Mouse (Mus musculus) midbrain, embryonic 14.5 days (tissue): ENCODE measurements around the gene Emilin1. TPM values are rescaled to one million over a fixed set of nuclear protein-coding genes. Genes with fewer than 3 reads are reported as not detected.
"Not testable (repeated sequence)": the region's sequence is repeated elsewhere in the genome, so short reads cannot be mapped to it uniquely, and the experiment has no call there.

ENCODE experiments used
- ATAC-seq: fragments of 200-750 bp; cut with Nextera tagmentation; 2 replicates; pipeline ENCODE4 v1.8.0; 2017; ENCODE audit warnings: moderate number of reproducible peaks, moderate library complexity; ENCODE audit not compliant: low FRiP score, low TSS enrichment
- DNase-seq: peaks from one replicate; pipeline ENCODE4 v3.0.0-alpha.2; 2015
- H3K27ac ChIP-seq: fragments of 300-500 bp; sonication (generic); replicated peaks from 2 replicates; pipeline ENCODE4 v1.5.1; 2014; ENCODE audit warnings: mild to moderate bottlenecking, low read depth, low read length, moderate library complexity
- H3K27me3 ChIP-seq: fragments of 300-500 bp; sonication (generic); 2 replicates; pipeline ENCODE4 v1.6.1; 2014; ENCODE audit warnings: low read length, control low read depth, mixed read lengths; ENCODE audit not compliant: control insufficient read depth, insufficient read depth
- H3K36me3 ChIP-seq: fragments of 300-500 bp; sonication (generic); 2 replicates; pipeline ENCODE4 v1.6.1; 2014; ENCODE audit warnings: low read length, control low read depth; ENCODE audit not compliant: control insufficient read depth, insufficient read depth
- H3K4me1 ChIP-seq: fragments of 300-500 bp; sonication (generic); 2 replicates; pipeline ENCODE4 v1.6.1; 2014; ENCODE audit warnings: mild to moderate bottlenecking, antibody characterized with exemption, low read length, control low read depth; ENCODE audit not compliant: control insufficient read depth, insufficient read depth
- H3K4me2 ChIP-seq: fragments of 300-500 bp; sonication (generic); 2 replicates; pipeline ENCODE4 v1.6.1; 2014; ENCODE audit warnings: mild to moderate bottlenecking, low read length, moderate library complexity
- H3K4me3 ChIP-seq: fragments of 300-500 bp; sonication (generic); replicated peaks from 2 replicates; pipeline ENCODE4 v1.5.1; 2014; ENCODE audit warnings: low read depth, low read length
- H3K9ac ChIP-seq: fragments of 300-500 bp; sonication (generic); replicated peaks from 2 replicates; pipeline ENCODE4 v1.6.1; 2014; ENCODE audit warnings: mild to moderate bottlenecking, low read length, moderate library complexity
- H3K9me3 ChIP-seq: fragments of 300-500 bp; sonication (generic); 2 replicates; pipeline ENCODE4 v1.6.1; 2016; ENCODE audit warnings: low read length, control low read depth, mixed read lengths; ENCODE audit not compliant: control insufficient read depth
- WGBS: fragments of 180-500 bp; shearing (Covaris S2); extraction: QIAGEN DNeasy Blood & Tissue Kit; methylation state at CpG from one replicate; pipeline ENCODE4 v1.1.7; 2014; 5-methylcytosine and 5-hydroxymethylcytosine counted together
- polyA plus RNA-seq: library from polyadenylated mRNA; unstranded; fragments of >200 nt; fragmentation: Nextera tagmentation; extraction: Ambion mirVana; gene quantifications from 2 replicates; pipeline ENCODE4 v1.2.1, GENCODE M21; 2014

The Emilin1 gene
- polyA plus RNA-seq, 1 experiment from 2014 or later: 11.2 TPM

GRCm38 (mm10) chr5:30872574-30872973, 40.6 kb upstream of the Emilin1 start:
- 94% methylated on average over 9 of the region's 9 CpGs for WGBS
- Histone ChIP-seq H3K4me1 (peaks cover 7% of the 10 kb centered on the region), H3K27ac (no peak overlapping the region), H3K4me3 (no peak overlapping the region), H3K36me3 (peaks cover 67% of the 10 kb centered on the region), H3K9ac (no peak overlapping the region), H3K27me3 (no peaks in the 10 kb centered on the region), H3K4me2 (no peak overlapping the region), H3K9me3 (no peaks in the 10 kb centered on the region)
- ATAC-seq: no peak
- DNase-seq: no peak

GRCm38 (mm10) chr5:30874365-30874764, 38.8 kb upstream of the Emilin1 start:
- DNase-seq (no peak), ATAC-seq (no peak)
- Histone ChIP-seq H3K4me3 (no peak overlapping the region), H3K4me1 (peaks cover 7% of the 10 kb centered on the region), H3K27ac (no peak overlapping the region), H3K9ac (no peak overlapping the region), H3K36me3 (peaks cover 74% of the 10 kb centered on the region), H3K4me2 (no peak overlapping the region), H3K27me3 (no peaks in the 10 kb centered on the region), H3K9me3 (no peaks in the 10 kb centered on the region)
- 93% methylated on average over 7 of the region's 7 CpGs for WGBS

GRCm38 (mm10) chr5:30878616-30879015, 34.6 kb upstream of the Emilin1 start:
- H3K27me3 ChIP-seq: no peaks in the 10 kb centered on the region
- H3K27ac ChIP-seq: no peak overlapping the region
- H3K9me3 ChIP-seq: no peaks in the 10 kb centered on the region
- WGBS: 74% methylated on average over 6 of the region's 6 CpGs
- no peak overlapping the region for H3K4me3 ChIP-seq
- no peak for ATAC-seq
- H3K4me2 ChIP-seq: no peak overlapping the region
- DNase-seq: no peak
- H3K9ac ChIP-seq: no peak overlapping the region
- H3K36me3 ChIP-seq: peaks cover 47% of the 10 kb centered on the region
- no peaks in the 10 kb centered on the region for H3K4me1 ChIP-seq

GRCm38 (mm10) chr5:30879347-30879943, 33.8 kb upstream of the Emilin1 start:
- Histone ChIP-seq H3K27ac (no peak overlapping the region), H3K36me3 (peaks cover 39% of the 10 kb centered on the region), H3K9me3 (no peaks in the 10 kb centered on the region), H3K4me2 (no peak overlapping the region), H3K27me3 (no peaks in the 10 kb centered on the region), H3K4me3 (no peak overlapping the region), H3K9ac (no peak overlapping the region), H3K4me1 (no peaks in the 10 kb centered on the region)
- ATAC-seq (no peak), DNase-seq (no peak)
- 83% methylated on average over 5 of the region's 5 CpGs for WGBS

DNA sequence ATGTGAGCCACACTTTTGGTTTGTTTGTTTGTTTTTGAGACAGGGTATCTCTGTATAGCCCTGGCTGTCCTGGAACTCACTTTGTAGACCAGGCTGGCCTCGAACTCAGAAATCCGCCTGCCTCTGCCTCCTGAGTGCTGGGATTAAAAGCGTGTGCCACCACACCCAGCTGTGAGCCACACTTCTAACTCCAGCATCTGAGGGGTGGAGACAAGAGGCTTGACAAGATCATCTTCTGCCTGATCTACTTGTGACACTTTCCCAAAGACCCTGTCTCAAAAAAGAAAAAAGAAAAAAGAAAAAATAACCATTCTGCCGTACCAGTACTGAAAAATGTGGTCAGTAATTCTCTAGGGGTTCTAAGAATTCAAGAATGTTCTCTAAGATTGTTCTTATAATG, 31.4 kb upstream of the Emilin1 start:
- not testable (repeated sequence) for H3K4me1 ChIP-seq, DNase-seq, H3K4me2 ChIP-seq, H3K9me3 ChIP-seq, H3K9ac ChIP-seq, ATAC-seq, H3K4me3 ChIP-seq, H3K27me3 ChIP-seq, H3K27ac ChIP-seq
- WGBS: 88% methylated on average over 4 of the region's 4 CpGs
- peaks cover 15% of the 10 kb centered on the region for H3K36me3 ChIP-seq

DNA sequence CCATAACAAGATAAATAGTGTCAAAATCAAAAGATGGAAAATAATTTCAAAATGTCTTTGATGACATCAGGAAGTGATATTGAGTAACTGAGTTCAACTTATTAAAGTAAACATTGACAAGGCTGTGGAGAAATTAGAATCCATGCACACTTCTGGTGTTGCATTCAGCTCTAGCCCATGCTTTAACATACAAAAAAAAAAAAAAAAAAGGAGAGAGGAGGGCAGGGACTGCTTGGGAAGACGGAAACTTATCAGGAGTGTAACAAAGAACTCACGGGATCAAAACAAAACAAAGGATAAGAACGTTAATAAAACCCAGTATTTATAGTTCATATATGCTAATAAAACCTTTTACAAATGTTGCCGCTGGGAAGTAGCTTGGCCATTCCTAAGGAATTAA, 27.0 kb upstream of the Emilin1 start:
- Histone ChIP-seq H3K9me3 (no peaks in the 10 kb centered on the region), H3K9ac (no peak overlapping the region), H3K4me1 (peaks cover 11% of the 10 kb centered on the region), H3K4me2 (peak overlapping the region; percentile 78), H3K27ac (no peak overlapping the region), H3K36me3 (peaks cover 6% of the 10 kb centered on the region), H3K27me3 (no peaks in the 10 kb centered on the region), H3K4me3 (peak overlapping the region; percentile 72; the same call in 1 of the 2 replicates)
- DNase-seq (no peak), ATAC-seq (no peak)
- whole genome bisulfite sequencing: 43% methylated on average over 4 of the region's 4 CpGs

DNA sequence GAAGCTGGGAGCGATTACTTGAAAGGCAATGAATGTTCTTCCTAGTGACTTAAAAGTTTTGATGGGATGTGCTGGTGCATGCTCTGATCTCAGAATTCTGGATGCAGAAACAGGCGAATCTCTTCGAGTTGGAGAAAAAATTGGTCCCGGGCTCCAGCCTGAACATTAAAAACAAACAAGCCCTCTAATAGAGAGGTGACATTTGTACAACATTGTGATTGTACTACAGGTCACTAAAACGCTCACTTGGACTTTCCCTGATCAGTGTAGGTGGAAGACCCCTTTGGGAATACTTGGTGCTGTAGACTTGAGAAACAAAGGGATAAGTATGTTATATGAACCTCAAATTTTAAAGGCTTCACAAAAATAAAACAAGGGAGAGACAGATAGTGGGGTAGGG, 26.5 kb upstream of the Emilin1 start:
- 28% methylated on average over 5 of the region's 5 CpGs for WGBS
- Histone ChIP-seq H3K9ac (peak overlapping the region; percentile 72; the same call in 1 of the 2 replicates), H3K27ac (peak overlapping the region; percentile 98), H3K36me3 (peaks cover 11% of the 10 kb centered on the region), H3K9me3 (no peaks in the 10 kb centered on the region), H3K4me1 (peaks cover 11% of the 10 kb centered on the region), H3K4me3 (peak overlapping the region; percentile 72), H3K4me2 (peak overlapping the region; percentile 78), H3K27me3 (no peaks in the 10 kb centered on the region)
- DNase-seq: peak; percentile 53
- no peak for ATAC-seq

DNA sequence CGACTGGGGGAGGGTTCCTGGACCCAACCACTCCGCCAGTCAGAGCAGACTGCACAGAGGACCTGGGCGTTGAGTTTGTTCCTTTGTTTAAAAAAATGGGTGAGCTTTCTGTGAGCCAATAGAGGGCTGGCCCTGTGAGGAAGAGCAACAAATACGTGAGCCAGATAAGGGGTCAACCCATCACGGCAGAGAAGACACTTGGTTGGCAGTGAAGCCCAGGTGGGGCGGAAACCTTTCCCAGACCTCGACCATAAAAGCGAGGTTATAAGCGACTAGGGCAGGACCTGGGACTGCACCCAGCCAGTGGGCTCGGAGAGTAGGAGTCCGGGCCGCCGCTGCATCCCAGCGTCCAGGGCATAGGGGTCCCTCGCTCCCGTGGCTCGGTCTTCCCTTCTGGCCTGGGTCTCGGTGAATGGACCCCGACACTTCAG, 25.9 kb upstream of the Emilin1 start:
- DNase-seq (peak; percentile 88), ATAC-seq (peak; percentile 48)
- Histone ChIP-seq H3K27ac (peak overlapping the region; percentile 98), H3K27me3 (no peaks in the 10 kb centered on the region), H3K9me3 (no peaks in the 10 kb centered on the region), H3K4me2 (peak overlapping the region; percentile 78), H3K4me1 (peaks cover 11% of the 10 kb centered on the region), H3K4me3 (peak overlapping the region; percentile 72), H3K36me3 (peaks cover 18% of the 10 kb centered on the region), H3K9ac (peak overlapping the region; percentile 72)
- WGBS: under 1% methylated on average over 19 of the region's 19 CpGs

- ATAC-seq (peak; percentile 87), DNase-seq (peak; percentile 98)
Observed at GRCm38 (mm10) chr5:30887858-30888336, 25.3 kb upstream of the Emilin1 start.

More at GRCm38 (mm10) chr5:30887858-30888336, 25.3 kb upstream of the Emilin1 start:
- Histone ChIP-seq H3K9me3 (no peaks in the 10 kb centered on the region), H3K9ac (peak overlapping the region; percentile 84), H3K27me3 (no peaks in the 10 kb centered on the region), H3K4me2 (peak overlapping the region; percentile 78), H3K4me1 (peaks cover 11% of the 10 kb centered on the region), H3K4me3 (peak overlapping the region; percentile 72), H3K36me3 (peaks cover 23% of the 10 kb centered on the region), H3K27ac (peak overlapping the region; percentile 98)
- WGBS: under 1% methylated on average over 28 of the region's 28 CpGs
